Mouse (Mus musculus): ENCODE measurements around the gene Zyg11a. TPM values are rescaled to one million over a fixed set of nuclear protein-coding genes. Genes with fewer than 3 reads are reported as not detected.

Gene Zyg11a
- polyA plus RNA-seq, 1 experiment, result 0.62 TPM

- TF ChIP-seq POLR2A (IDR thresholded peaks at IDR 0.05; ENCODE audit: borderline replicate concordance, control insufficient read depth, low read depth, low read length), result no peak
- TF ChIP-seq CTCF (IDR thresholded peaks at IDR 0.05; ENCODE audit: control insufficient read depth, insufficient read depth, low read length), result no peak
- H3K27ac ChIP-seq (ENCODE audit: control insufficient read depth, insufficient read depth, low read depth, low read length, poor library complexity), result no peak overlapping the region
- H3K4me3 ChIP-seq (replicated peaks; ENCODE audit: control insufficient read depth, low read depth, low read length), result no peak overlapping the region
- no peaks in the 10 kb centered on the region for H3K4me1 ChIP-seq (ENCODE audit: control insufficient read depth, insufficient read depth, low read length)
- WGBS, result 52% methylated on average over 9 of the region's 9 CpGs
These were observed 1.2 kb upstream of the Zyg11a start for GRCm38 (mm10) chr4:108219019-108219418.

GRCm38 (mm10) chr4:108213023-108213422, 4.8 kb downstream of the Zyg11a start:
- WGBS, result 89% methylated on average over 2 of the region's 2 CpGs
- Histone ChIP-seq H3K27ac (ENCODE audit: control insufficient read depth, insufficient read depth, low read depth, low read length, poor library complexity) (no peak overlapping the region), H3K4me1 (ENCODE audit: control insufficient read depth, insufficient read depth, low read length) (no peaks in the 10 kb centered on the region), H3K4me3 (replicated peaks; ENCODE audit: control insufficient read depth, low read depth, low read length) (no peak overlapping the region)
- TF ChIP-seq CTCF (IDR thresholded peaks at IDR 0.05; ENCODE audit: control insufficient read depth, insufficient read depth, low read length) (no peak), POLR2A (IDR thresholded peaks at IDR 0.05; ENCODE audit: borderline replicate concordance, control insufficient read depth, low read depth, low read length) (no peak)

- Histone ChIP-seq H3K27ac (ENCODE audit: control insufficient read depth, insufficient read depth, low read depth, low read length, poor library complexity) (no peak overlapping the region), H3K4me3 (replicated peaks; ENCODE audit: control insufficient read depth, low read depth, low read length) (no peak overlapping the region), H3K4me1 (ENCODE audit: control insufficient read depth, insufficient read depth, low read length) (no peaks in the 10 kb centered on the region)
- TF ChIP-seq POLR2A (IDR thresholded peaks at IDR 0.05; ENCODE audit: borderline replicate concordance, control insufficient read depth, low read depth, low read length), result no peak
- TF ChIP-seq CTCF (IDR thresholded peaks at IDR 0.05; ENCODE audit: control insufficient read depth, insufficient read depth, low read length), result no peak
- WGBS, result 76% methylated on average over 6 of the region's 6 CpGs
These were observed 13.2 kb downstream of the Zyg11a start for GRCm38 (mm10) chr4:108204629-108205028.

- no peak overlapping the region for H3K27ac ChIP-seq (ENCODE audit: control insufficient read depth, insufficient read depth, low read depth, low read length, poor library complexity)
- no peaks in the 10 kb centered on the region for H3K4me1 ChIP-seq (ENCODE audit: control insufficient read depth, insufficient read depth, low read length)
- TF ChIP-seq POLR2A (IDR thresholded peaks at IDR 0.05; ENCODE audit: borderline replicate concordance, control insufficient read depth, low read depth, low read length) (no peak), CTCF (IDR thresholded peaks at IDR 0.05; ENCODE audit: control insufficient read depth, insufficient read depth, low read length) (no peak)
- 59% methylated on average over 2 of the region's 2 CpGs for WGBS
- H3K4me3 ChIP-seq (replicated peaks; ENCODE audit: control insufficient read depth, low read depth, low read length), result no peak overlapping the region
These were observed 18.6 kb downstream of the Zyg11a start for GRCm38 (mm10) chr4:108199236-108199635.

GRCm38 (mm10) chr4:108196277-108196855, 21.5 kb downstream of the Zyg11a start:
- TF ChIP-seq POLR2A (IDR thresholded peaks at IDR 0.05; ENCODE audit: borderline replicate concordance, control insufficient read depth, low read depth, low read length) (no peak), CTCF (IDR thresholded peaks at IDR 0.05; ENCODE audit: control insufficient read depth, insufficient read depth, low read length) (no peak)
- H3K27ac ChIP-seq (ENCODE audit: control insufficient read depth, insufficient read depth, low read depth, low read length, poor library complexity), result no peak overlapping the region
- no peaks in the 10 kb centered on the region for H3K4me1 ChIP-seq (ENCODE audit: control insufficient read depth, insufficient read depth, low read length)
- H3K4me3 ChIP-seq (replicated peaks; ENCODE audit: control insufficient read depth, low read depth, low read length), result no peak overlapping the region
- WGBS, result 82% methylated on average over 6 of the region's 6 CpGs

GRCm38 (mm10) chr4:108192821-108193323, 25.0 kb downstream of the Zyg11a start:
- H3K4me3 ChIP-seq (replicated peaks; ENCODE audit: control insufficient read depth, low read depth, low read length), result no peak overlapping the region
- 55% methylated on average over 2 of the region's 2 CpGs for WGBS
- TF ChIP-seq CTCF (IDR thresholded peaks at IDR 0.05; ENCODE audit: control insufficient read depth, insufficient read depth, low read length) (no peak), POLR2A (IDR thresholded peaks at IDR 0.05; ENCODE audit: borderline replicate concordance, control insufficient read depth, low read depth, low read length) (no peak)
- no peak overlapping the region for H3K27ac ChIP-seq (ENCODE audit: control insufficient read depth, insufficient read depth, low read depth, low read length, poor library complexity)
- H3K4me1 ChIP-seq (ENCODE audit: control insufficient read depth, insufficient read depth, low read length), result no peaks in the 10 kb centered on the region

GRCm38 (mm10) chr4:108182278-108182677, 35.6 kb downstream of the Zyg11a start:
- no peak for TF ChIP-seq POLR2A (IDR thresholded peaks at IDR 0.05; ENCODE audit: borderline replicate concordance, control insufficient read depth, low read depth, low read length)
- TF ChIP-seq CTCF (IDR thresholded peaks at IDR 0.05; ENCODE audit: control insufficient read depth, insufficient read depth, low read length), result no peak
- no peak overlapping the region for H3K27ac ChIP-seq (ENCODE audit: control insufficient read depth, insufficient read depth, low read depth, low read length, poor library complexity)
- WGBS, result 60% methylated on average over 1 of the region's 1 CpGs
- H3K4me3 ChIP-seq (replicated peaks; ENCODE audit: control insufficient read depth, low read depth, low read length), result no peak overlapping the region
- no peaks in the 10 kb centered on the region for H3K4me1 ChIP-seq (ENCODE audit: control insufficient read depth, insufficient read depth, low read length)

GRCm38 (mm10) chr4:108168056-108168455, 49.8 kb downstream of the Zyg11a start:
- TF ChIP-seq CTCF (IDR thresholded peaks at IDR 0.05; ENCODE audit: control insufficient read depth, insufficient read depth, low read length) (no peak), POLR2A (IDR thresholded peaks at IDR 0.05; ENCODE audit: borderline replicate concordance, control insufficient read depth, low read depth, low read length) (no peak)
- Histone ChIP-seq H3K4me3 (replicated peaks; ENCODE audit: control insufficient read depth, low read depth, low read length) (no peak overlapping the region), H3K27ac (ENCODE audit: control insufficient read depth, insufficient read depth, low read depth, low read length, poor library complexity) (no peak overlapping the region), H3K4me1 (ENCODE audit: control insufficient read depth, insufficient read depth, low read length) (no peaks in the 10 kb centered on the region)
- 78% methylated on average over 6 of the region's 6 CpGs for WGBS

- Histone ChIP-seq H3K4me1 (ENCODE audit: control insufficient read depth, insufficient read depth, low read length) (no peaks in the 10 kb centered on the region), H3K4me3 (replicated peaks; ENCODE audit: control insufficient read depth, low read depth, low read length) (no peak overlapping the region), H3K27ac (ENCODE audit: control insufficient read depth, insufficient read depth, low read depth, low read length, poor library complexity) (no peak overlapping the region)
- WGBS, result 58% methylated on average over 4 of the region's 4 CpGs
- no peak for TF ChIP-seq CTCF (IDR thresholded peaks at IDR 0.05; ENCODE audit: control insufficient read depth, insufficient read depth, low read length)
- TF ChIP-seq POLR2A (IDR thresholded peaks at IDR 0.05; ENCODE audit: borderline replicate concordance, control insufficient read depth, low read depth, low read length), result no peak
These were observed 51.0 kb downstream of the Zyg11a start for GRCm38 (mm10) chr4:108166874-108167273.

Measured in bone marrow, adult 2 months (tissue).